Mouse (Mus musculus) forebrain, embryonic 10.5 days (tissue): ENCODE results near the gene Doc2b. TPM values are rescaled to one million over a fixed set of nuclear protein-coding genes. Genes with fewer than 3 reads are reported as not detected.

ENCODE experiments used
- DNase-seq: peaks from one replicate; pipeline ENCODE4 v3.0.0-alpha.2; 2017; ENCODE audit warnings: low spot score; ENCODE audit errors: extremely low spot score
- H3K27ac ChIP-seq: fragments of 300-500 bp; sonication (generic); 2 replicates; pipeline ENCODE4 v1.5.1; 2016; ENCODE audit warnings: mild to moderate bottlenecking
- H3K27me3 ChIP-seq: fragments of 300-500 bp; sonication (generic); 2 replicates; pipeline ENCODE4 v1.6.1; 2016; ENCODE audit warnings: mild to moderate bottlenecking; ENCODE audit not compliant: poor library complexity, severe bottlenecking
- H3K36me3 ChIP-seq: fragments of 300-500 bp; sonication (generic); replicated peaks from 2 replicates; pipeline ENCODE4 v1.6.1; 2016; ENCODE audit warnings: mild to moderate bottlenecking, moderate library complexity
- H3K4me1 ChIP-seq: fragments of 300-500 bp; sonication (generic); 2 replicates; pipeline ENCODE4 v1.6.1; 2016
- H3K4me3 ChIP-seq: fragments of 300-500 bp; sonication (generic); 2 replicates; pipeline ENCODE4 v1.5.1; 2016; ENCODE audit warnings: mild to moderate bottlenecking, moderate library complexity
- H3K9me3 ChIP-seq: fragments of 300-500 bp; sonication (generic); 2 replicates; pipeline ENCODE4 v1.6.1; 2016; ENCODE audit warnings: mild to moderate bottlenecking, moderate library complexity
- WGBS: fragments of 180-500 bp; shearing (Covaris S2); methylation state at CpG from one replicate; pipeline ENCODE4 v1.1.7; 2016; 5-methylcytosine and 5-hydroxymethylcytosine counted together
- polyA plus RNA-seq: library from polyadenylated mRNA; unstranded; fragments of >200 nt; fragmentation: Nextera tagmentation; extraction: Ambion mirVana; gene quantifications from 2 replicates; pipeline ENCODE4 v1.2.1, GENCODE M21; 2016

Gene Doc2b
- polyA plus RNA-seq, 1 experiment from 2014 or later: 0.17 TPM

DNA sequence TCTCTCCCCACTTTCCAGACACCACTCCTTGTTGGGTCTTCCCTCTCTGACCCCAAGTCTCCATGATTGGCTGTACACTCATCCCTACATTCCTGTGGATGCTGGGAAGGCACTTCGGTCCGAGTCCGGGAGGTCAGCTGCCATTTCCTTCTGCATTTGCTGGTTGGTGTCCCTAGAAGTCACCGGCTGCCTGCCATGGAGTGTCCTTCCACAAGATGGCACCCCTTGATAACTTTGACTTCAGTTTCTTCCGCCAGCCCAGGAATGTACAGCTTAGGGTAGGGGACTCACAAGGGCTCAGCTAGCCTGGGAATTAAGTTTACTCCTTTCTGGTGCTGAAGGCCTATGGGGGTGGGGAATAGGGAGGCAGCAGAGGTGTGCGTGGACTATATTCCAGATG lies 13.9 kb downstream of the Doc2b start:
- no peak overlapping the region for H3K27ac ChIP-seq
- no peaks in the 10 kb centered on the region for H3K4me1 ChIP-seq
- WGBS: 28% methylated on average over 6 of the region's 6 CpGs
- peak; percentile 66 for DNase-seq
- no peaks in the 10 kb centered on the region for H3K9me3 ChIP-seq
- H3K27me3 ChIP-seq: peaks cover 13% of the 10 kb centered on the region; the same call in 1 of the 2 replicates
- H3K36me3 ChIP-seq: no peaks in the 10 kb centered on the region
- H3K4me3 ChIP-seq: no peak overlapping the region

GRCm38 (mm10) chr11:75775919-75776318 lies 19.9 kb downstream of the Doc2b start:
- Histone ChIP-seq H3K9me3 (no peaks in the 10 kb centered on the region), H3K4me1 (no peaks in the 10 kb centered on the region), H3K27ac (no peak overlapping the region), H3K27me3 (no peaks in the 10 kb centered on the region; the same call in 1 of the 2 replicates), H3K36me3 (no peaks in the 10 kb centered on the region), H3K4me3 (no peak overlapping the region)
- WGBS: 88% methylated on average over 1 of the region's 1 CpGs
- DNase-seq: no peak

DNA sequence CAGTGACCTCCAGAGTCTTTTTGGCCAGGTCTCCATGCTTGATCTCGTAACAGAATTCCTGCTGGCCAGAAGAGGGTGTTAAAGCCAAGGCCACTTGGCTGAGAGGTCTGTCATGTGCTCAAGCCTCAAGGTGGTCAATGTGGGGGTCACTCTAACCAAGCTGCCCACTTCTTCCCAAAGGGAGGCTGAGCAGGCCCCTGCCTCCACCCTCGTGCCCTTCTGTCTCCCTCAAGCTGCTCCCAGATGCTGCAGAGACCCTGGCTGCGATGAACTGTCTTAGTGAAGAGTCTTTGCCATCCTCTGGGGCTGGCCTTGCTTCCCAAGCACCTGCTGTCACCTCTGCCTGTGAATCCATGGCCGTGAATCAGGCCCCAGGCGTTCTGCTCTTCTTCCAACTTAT lies 23.3 kb downstream of the Doc2b start:
- peaks cover 14% of the 10 kb centered on the region for H3K4me1 ChIP-seq
- H3K27ac ChIP-seq: no peak overlapping the region
- WGBS: 83% methylated on average over 5 of the region's 5 CpGs
- peaks cover 5% of the 10 kb centered on the region for H3K36me3 ChIP-seq
- no peaks in the 10 kb centered on the region for H3K9me3 ChIP-seq
- no peak overlapping the region for H3K4me3 ChIP-seq
- DNase-seq: no peak
- no peaks in the 10 kb centered on the region; the same call in 1 of the 2 replicates for H3K27me3 ChIP-seq

DNA sequence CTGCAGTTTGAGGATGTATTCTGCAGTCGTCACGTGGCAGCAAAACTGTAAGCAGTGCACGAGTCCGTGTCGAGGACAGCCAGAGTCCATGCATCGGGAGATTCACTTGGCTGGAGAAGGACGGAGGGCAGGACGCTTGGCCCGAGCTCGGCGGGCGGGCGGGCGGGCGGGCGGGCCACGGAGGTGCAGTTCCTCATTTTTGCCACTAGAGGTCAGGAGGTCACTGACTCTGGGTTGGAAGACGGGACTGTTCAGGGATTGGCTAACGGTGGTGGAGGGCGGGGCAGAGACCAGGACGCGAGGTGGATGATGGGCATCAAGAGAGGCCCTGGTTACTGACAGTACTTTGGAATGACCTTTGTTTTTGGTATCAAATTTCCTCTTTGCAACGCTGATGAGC lies 26.6 kb downstream of the Doc2b start:
- Histone ChIP-seq H3K36me3 (peaks cover 38% of the 10 kb centered on the region), H3K4me1 (peaks cover 14% of the 10 kb centered on the region), H3K27ac (0 out of 2 replicates have a peak overlapping the region, but pooled peaks have one; percentile 48), H3K9me3 (no peaks in the 10 kb centered on the region), H3K27me3 (no peaks in the 10 kb centered on the region; the same call in 1 of the 2 replicates), H3K4me3 (peak overlapping the region; percentile 28; the same call in 1 of the 2 replicates)
- under 1% methylated on average over 23 of the region's 23 CpGs for WGBS
- DNase-seq: peak; percentile 92

DNA sequence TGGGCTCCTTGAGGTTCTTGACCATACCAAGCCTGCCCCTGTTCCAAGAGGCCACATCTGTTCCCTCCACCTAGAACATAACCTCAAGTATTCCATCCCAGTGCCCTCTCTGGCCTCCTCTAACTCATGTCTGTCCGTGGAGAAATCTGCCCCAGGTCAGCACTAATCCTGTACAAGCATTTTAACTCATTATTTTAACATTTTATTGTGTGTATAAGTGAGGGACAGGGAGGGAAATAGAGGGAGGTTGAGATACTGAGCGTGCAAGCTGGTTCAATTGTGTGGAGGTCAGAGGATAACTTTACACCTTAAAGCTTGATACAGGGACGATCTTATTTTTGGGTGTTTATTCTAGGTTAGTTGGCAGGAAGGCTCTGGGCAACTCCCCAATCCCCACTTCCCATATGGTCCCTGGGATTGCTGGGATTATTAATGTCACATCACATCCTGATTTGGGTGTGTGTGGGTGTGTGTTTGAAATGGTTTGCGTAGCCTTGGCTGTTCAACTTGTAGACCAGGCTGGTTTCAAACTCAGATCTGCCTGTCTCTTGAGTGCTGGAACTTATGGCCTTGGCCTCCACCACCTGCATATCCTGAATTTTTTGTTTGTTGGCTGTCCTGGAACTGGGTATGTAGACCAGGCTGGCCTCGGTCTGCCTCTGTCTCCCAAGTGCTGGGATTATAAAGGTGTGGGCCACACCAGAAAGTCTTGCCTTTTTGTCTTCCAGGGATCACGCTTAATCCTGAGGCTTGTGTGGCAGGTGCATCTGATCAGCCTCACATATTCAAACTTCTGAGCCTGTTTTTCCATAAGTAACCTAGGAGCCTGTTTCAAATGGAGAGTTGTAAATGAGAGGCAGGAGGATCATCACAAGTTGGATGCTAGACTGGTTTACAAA lies 27.5 kb downstream of the Doc2b start:
- Histone ChIP-seq H3K9me3 (no peaks in the 10 kb centered on the region), H3K4me1 (peaks cover 14% of the 10 kb centered on the region), H3K27me3 (no peaks in the 10 kb centered on the region; the same call in 1 of the 2 replicates), H3K27ac (no peak overlapping the region), H3K36me3 (peaks cover 47% of the 10 kb centered on the region), H3K4me3 (peak overlapping the region; percentile 28; the same call in 1 of the 2 replicates)
- 57% methylated on average over 6 of the region's 6 CpGs for WGBS
- no peak for DNase-seq

GRCm38 (mm10) chr11:75767014-75767413 lies 28.8 kb downstream of the Doc2b start:
- DNase-seq: no peak
- 83% methylated on average over 2 of the region's 2 CpGs for WGBS
- no peaks in the 10 kb centered on the region; the same call in 1 of the 2 replicates for H3K27me3 ChIP-seq
- H3K4me1 ChIP-seq: peaks cover 14% of the 10 kb centered on the region
- H3K36me3 ChIP-seq: peaks cover 59% of the 10 kb centered on the region
- no peak overlapping the region for H3K27ac ChIP-seq
- no peak overlapping the region for H3K4me3 ChIP-seq
- no peaks in the 10 kb centered on the region for H3K9me3 ChIP-seq

DNA sequence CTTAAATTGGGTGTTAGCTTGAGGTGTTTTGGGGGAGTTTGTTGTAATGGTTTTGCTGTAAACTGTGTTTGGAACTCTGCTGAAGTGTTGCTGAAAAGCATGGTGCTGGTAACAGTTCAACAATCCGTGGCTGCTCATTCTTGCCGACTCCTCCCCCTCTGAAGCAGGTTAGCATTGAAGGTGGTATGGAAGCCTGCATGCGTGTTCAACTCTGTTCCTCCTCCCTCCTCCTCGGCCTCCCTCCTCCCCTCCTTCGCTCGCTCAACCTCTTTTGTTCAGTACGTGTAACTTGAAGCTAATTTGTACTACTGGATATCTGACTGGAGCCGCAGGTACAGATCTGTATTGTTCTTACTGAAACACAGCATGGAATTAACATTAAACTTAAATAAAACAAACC lies 30.7 kb downstream of the Doc2b start:
- WGBS: 84% methylated on average over 8 of the region's 8 CpGs
- Histone ChIP-seq H3K9me3 (no peaks in the 10 kb centered on the region), H3K27me3 (no peaks in the 10 kb centered on the region), H3K27ac (no peak overlapping the region), H3K4me3 (no peak overlapping the region), H3K36me3 (peaks cover 77% of the 10 kb centered on the region), H3K4me1 (peaks cover 14% of the 10 kb centered on the region)
- DNase-seq: no peak

DNA sequence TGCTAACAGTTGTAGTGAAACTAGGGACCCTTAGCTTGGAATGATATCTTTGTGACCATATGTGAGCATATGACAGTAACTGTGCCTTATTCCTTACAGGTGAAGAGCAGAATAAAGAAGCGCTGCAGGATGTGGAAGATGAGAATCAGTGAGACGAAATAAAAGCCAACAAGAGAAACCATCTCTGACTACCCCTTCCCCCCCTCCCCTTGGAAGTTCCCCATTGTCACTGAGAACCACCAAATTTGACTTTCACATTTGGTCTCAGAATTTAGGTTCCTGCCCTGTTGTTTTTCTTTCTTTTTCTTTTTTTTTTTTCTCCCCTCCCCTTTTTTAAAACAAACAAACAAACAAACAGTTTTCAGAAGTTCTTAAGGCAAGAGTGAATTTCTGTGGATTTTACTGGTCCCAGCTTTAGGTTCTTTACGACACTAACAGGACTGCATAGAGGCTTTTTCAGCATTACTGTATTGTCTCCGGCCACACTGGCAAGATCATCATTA lies 31.3 kb downstream of the Doc2b start:
- no peak overlapping the region for H3K27ac ChIP-seq
- no peak for DNase-seq
- 89% methylated on average over 4 of the region's 4 CpGs for WGBS
- H3K27me3 ChIP-seq: no peaks in the 10 kb centered on the region
- H3K36me3 ChIP-seq: peaks cover 83% of the 10 kb centered on the region
- peaks cover 12% of the 10 kb centered on the region for H3K4me1 ChIP-seq
- no peaks in the 10 kb centered on the region for H3K9me3 ChIP-seq
- H3K4me3 ChIP-seq: no peak overlapping the region

- H3K4me1 ChIP-seq: no peaks in the 10 kb centered on the region
- no peak overlapping the region for H3K27ac ChIP-seq
- peaks cover 98% of the 10 kb centered on the region for H3K36me3 ChIP-seq
- no peaks in the 10 kb centered on the region for H3K9me3 ChIP-seq
- no peak overlapping the region for H3K4me3 ChIP-seq
- no peaks in the 10 kb centered on the region for H3K27me3 ChIP-seq
- no peak for DNase-seq
- WGBS: 92% methylated on average over 2 of the region's 2 CpGs
Observed at GRCm38 (mm10) chr11:75762708-75763107, 33.1 kb downstream of the Doc2b start.

DNA sequence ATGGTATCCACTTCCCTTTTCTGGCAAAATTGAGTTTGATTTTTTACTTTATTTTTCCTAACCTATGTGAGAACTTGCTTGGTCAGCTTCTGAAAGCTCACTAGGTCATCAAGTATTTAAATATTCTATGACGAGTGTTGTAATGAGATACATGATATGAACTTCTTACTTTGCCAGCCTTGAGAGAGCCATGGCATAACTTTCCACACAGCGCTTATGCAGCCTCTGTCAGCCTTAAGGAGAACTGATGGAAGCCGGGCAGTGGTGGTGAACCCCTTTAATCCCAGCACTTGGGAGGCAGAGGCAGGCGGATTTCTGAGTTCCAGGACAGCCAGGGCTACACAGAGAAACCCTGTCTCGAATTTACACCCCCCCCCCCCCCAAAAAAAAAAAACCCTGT lies 35.1 kb downstream of the Doc2b start:
- 87% methylated on average over 5 of the region's 5 CpGs for WGBS

DNA sequence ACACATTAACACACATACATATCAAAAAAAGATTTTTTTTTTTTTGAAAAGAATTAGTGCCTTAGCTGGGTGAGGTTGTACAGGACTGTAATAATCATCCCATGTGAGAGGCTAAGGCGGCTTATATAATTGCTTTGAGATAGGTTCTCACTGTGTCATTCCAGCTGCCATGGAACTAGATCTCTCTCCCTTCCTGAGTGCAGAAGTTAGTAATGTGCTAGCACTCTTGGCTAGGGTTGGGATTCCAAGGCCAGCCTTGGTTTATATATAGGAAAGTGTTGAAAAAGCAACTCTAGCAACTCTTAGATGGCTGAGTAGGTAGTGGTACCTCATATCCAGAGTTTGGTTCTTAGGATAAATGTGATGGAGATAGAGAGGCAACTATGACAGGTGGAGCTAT lies 37.3 kb downstream of the Doc2b start:
- H3K4me1 ChIP-seq: no peaks in the 10 kb centered on the region
- H3K36me3 ChIP-seq: peaks cover 98% of the 10 kb centered on the region
- no peak overlapping the region for H3K4me3 ChIP-seq
- 100% methylated on average over 1 of the region's 1 CpGs for WGBS
- H3K9me3 ChIP-seq: no peaks in the 10 kb centered on the region
- H3K27ac ChIP-seq: no peak overlapping the region
- no peak for DNase-seq
- no peaks in the 10 kb centered on the region for H3K27me3 ChIP-seq

More for the DNA sequence above, 35.1 kb downstream of the Doc2b start:
- Histone ChIP-seq H3K27ac (no peak overlapping the region), H3K36me3 (peaks cover 98% of the 10 kb centered on the region), H3K4me1 (no peaks in the 10 kb centered on the region), H3K4me3 (no peak overlapping the region), H3K27me3 (no peaks in the 10 kb centered on the region), H3K9me3 (no peaks in the 10 kb centered on the region)
- no peak for DNase-seq

GRCm38 (mm10) chr11:75756687-75757086 lies 39.2 kb downstream of the Doc2b start:
- DNase-seq: no peak
- H3K36me3 ChIP-seq: peaks cover 100% of the 10 kb centered on the region
- no peaks in the 10 kb centered on the region for H3K27me3 ChIP-seq
- no peaks in the 10 kb centered on the region for H3K4me1 ChIP-seq
- H3K27ac ChIP-seq: no peak overlapping the region
- H3K4me3 ChIP-seq: no peak overlapping the region
- 88% methylated on average over 8 of the region's 8 CpGs for WGBS
- no peaks in the 10 kb centered on the region for H3K9me3 ChIP-seq

GRCm38 (mm10) chr11:75751082-75751481 lies 44.8 kb downstream of the Doc2b start:
- Histone ChIP-seq H3K36me3 (peaks cover 73% of the 10 kb centered on the region), H3K27me3 (no peaks in the 10 kb centered on the region), H3K4me1 (peaks cover 27% of the 10 kb centered on the region), H3K9me3 (no peaks in the 10 kb centered on the region), H3K4me3 (no peak overlapping the region), H3K27ac (no peak overlapping the region)
- no peak for DNase-seq
- 87% methylated on average over 4 of the region's 4 CpGs for WGBS
